Mouse (Mus musculus) small intestine, adult 2 months (tissue): Measurements from ENCODE around the gene Kcnmb1.

Experiments
- CTCF ChIP-seq: fragments of 200-500 bp; IDR thresholded peaks from 2 replicates; pipeline ENCODE4 v1.5.1; 2012; ENCODE audit warnings: low read depth, mild to moderate bottlenecking, control low read depth, inconsistent platforms, low read length, moderate library complexity, mixed read lengths; ENCODE audit not compliant: insufficient replicate concordance, insufficient read length; ENCODE audit errors: extremely low read depth
- POLR2A ChIP-seq: fragments of 200-500 bp; IDR thresholded peaks from 2 replicates; pipeline ENCODE4 v1.6.1; 2012; ENCODE audit warnings: low read depth, mild to moderate bottlenecking, control low read depth, inconsistent platforms, low read length, moderate library complexity

DNA sequence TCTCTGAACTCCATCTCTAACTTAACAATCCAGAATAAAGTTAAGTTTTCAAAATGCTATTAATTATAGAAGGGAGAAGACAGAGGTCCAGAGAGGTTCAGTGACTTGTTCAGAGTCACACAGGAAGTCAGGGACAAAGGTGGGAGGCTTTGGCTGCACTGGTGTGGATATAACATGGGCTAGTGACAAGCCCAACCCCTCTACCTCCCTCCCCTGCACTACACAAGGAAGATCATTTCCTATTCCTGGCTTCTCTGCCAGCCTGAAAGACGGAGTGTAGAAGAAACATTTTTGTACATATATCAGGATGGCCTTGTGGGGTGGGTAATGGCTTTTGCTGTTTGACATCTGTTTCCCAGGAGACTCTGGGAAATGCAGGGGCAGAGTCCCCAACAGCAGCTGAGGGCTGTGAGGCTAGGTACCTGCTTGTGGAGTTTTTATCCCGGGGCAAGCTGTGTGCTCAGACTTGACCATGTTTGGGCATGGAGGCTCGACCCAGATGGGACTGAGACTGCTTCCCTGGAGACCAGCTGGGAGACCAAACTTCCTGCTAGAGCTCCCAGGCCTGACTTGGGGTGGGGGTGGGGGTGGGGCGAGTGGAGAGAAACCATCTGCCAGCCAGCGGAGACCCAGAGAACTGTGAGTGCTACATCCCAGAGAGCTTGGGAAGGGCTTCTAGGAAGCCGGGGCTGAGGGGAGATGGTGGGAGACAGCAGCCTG is at the start of gene Kcnmb1:
- TF ChIP-seq CTCF (no peak), POLR2A (no peak)
